Mouse (Mus musculus): ENCODE measurements around the gene Tnfsf9. TPM values are rescaled to one million over a fixed set of nuclear protein-coding genes. Genes with fewer than 3 reads are reported as not detected.
"Not testable (repeated sequence)": the region's sequence is repeated elsewhere in the genome, so short reads cannot be mapped to it uniquely, and the experiment has no call there.

Tnfsf9 gene
- total RNA-seq, 2 experiments from 2014 or later = 1.0 to 1.2 TPM

GRCm38 (mm10) chr17:57134021-57134420, 28.9 kb downstream of the Tnfsf9 start:
- not testable (repeated sequence) for DNase-seq (ENCODE audit: low spot score in 2 of 2)

DNA sequence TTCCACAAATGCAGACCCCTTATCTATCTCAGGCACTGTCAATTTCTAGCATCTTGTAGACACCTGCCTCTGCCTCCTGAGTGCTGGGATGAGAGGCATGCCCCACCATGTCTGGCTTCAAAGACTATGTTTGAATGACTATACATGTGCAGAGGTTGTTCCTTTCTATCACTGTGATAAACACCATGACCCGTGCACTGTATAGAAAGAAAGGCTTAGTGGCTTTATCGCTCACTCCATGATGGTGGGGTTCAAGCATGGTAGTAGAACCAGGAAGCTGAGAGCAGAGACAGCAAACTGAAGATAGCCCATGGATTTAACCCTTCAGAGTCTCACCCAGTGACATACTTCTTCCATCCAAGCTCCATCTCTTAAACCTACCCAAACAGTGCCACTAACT, 29.6 kb downstream of the Tnfsf9 start:
- no peak for DNase-seq (ENCODE audit: low spot score in 2 of 2)

DNA sequence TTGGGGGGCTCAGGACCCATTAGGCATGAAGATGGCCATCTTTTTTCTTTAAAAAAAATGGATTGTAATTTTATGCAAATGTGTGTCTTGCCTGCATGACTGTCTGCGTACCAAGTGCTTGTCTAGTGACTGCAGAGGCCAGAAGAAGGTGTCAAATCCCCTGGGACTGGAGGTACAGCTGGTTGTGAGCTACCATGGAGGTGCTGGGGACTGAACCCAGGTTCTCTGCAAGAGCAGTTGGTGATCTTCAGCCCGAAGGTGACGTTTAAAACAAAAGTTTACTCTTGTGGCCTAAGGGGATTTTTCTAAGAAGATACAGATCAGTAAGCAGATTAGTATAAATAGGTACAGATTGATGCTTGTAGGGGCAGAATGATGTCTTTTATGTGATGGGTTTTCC, 30.5 kb downstream of the Tnfsf9 start:
- DNase-seq (ENCODE audit: low spot score in 2 of 2) = no peak

DNA sequence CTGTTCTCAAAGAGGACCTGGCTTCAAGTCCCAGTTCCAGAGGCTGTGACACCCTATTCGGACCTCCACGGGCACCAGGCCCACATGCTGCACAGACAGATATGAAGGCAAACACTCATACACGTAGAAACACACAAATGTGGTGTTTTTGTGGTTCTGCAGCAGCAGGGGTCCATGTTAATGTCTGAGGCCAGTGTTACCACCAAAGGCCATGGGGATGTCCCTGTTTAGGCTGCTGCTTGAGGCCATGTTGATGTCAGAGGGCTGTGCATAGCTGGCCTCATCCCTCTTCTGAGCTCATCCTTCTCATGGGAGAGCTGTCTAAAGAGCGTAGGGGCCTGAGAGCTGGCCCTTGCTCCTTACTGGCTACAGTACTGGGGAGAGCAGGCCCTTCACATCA, 33.6 kb downstream of the Tnfsf9 start:
- no peak for DNase-seq (ENCODE audit: low spot score in 2 of 2)

- DNase-seq (ENCODE audit: low spot score in 2 of 2) = no peak
Observed at GRCm38 (mm10) chr17:57139708-57140107, 34.6 kb downstream of the Tnfsf9 start.

DNA sequence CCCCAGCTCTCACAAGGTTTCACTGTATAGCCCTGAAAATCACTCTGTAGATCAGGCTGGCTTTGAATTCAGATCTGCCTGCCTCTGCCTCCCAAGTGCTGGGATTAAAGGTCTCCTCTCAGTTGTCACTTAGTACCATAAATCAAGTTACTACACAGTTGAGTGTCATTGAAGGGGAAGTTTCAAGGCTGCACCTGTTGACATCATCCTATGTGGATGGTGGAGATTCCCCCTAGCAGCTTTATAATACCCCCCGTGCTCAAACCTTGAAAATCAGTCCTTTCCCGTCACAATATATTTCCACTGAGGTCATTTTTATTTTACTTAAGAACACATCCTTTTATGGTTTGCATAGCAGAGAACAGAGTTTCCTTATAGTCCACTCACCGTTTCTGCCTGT, 38.6 kb downstream of the Tnfsf9 start:
- DNase-seq (ENCODE audit: low spot score in 2 of 2) = no peak

DNA sequence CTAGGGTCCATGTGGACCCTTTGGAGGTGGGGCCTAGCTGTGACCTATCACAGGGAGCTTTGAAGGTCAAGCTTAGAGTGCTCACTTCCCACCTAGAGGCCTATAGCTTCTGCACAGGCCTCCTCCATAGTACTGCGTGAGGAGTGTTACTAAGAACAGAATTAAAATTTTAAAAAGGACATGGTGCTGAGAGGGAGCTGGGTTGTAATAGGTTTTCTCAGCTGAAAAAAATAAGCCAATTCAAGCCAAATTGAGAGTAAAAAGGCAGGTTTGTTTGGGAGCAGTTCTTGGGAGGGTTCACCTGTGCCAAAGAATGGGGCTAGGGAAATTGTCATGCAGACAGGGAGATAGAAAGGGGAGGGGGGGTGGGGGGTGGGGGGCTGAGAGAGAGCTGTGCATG, 40.0 kb downstream of the Tnfsf9 start:
- DNase-seq (ENCODE audit: low spot score in 2 of 2) = no peak

DNA sequence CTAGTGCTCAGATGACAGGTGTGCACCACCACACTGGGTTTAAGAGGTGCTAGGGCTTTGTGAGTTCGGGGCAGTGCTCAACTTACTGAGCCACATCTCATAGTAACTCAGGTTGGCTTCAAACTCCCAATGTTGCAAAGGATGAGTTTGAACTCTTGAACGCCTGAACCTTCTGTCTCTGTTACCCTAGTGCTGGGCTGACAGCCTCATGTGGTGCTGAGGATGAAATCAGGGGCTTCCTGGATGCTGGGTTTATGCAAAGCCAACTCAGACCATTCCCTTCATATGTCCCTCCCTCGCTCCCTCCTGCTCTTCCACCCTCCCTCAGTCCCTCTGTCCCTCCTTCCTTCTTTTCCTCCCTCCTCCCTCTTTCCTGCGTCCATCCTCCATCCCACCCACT, 43.2 kb downstream of the Tnfsf9 start:
- no peak for DNase-seq (ENCODE audit: low spot score in 2 of 2)

DNA sequence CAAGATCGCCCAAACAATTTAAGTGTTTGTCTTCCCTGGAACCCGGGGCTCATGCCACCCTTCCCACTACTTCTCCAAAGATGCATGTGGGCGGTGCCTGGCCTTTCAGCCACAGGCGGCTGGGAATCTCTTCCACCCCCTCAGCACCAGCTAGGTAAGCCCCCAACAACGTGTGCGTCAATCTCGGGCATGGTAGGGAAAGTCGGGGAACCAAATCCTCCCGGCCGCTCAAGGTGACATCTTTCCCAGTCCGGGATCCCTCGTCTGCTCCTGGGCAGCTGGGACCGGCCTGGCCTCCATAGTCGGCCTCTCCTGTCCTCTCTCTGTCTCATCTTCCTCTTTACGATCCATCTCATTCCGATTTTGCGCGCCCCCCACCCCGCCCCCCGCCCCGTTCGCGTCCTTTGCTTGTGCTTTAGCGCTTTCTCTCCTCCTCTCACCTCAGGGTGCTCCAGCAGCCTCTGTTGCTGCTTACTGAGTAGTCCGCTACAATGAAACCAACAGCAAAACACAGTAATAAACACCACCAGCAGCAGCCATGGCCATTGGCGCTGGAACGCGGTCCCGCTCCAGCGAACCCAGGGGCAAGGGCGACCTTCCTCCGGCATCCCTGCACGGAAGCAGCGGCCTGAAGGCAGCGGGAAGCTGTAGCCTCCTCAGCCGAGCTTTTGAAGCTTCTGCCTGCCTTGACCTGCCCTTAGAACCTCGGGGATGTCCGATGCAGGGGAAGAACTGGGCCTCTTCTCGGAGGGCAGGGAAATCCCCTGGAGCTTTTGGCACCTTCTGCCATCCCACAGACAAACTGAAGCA, 44.1 kb downstream of the Tnfsf9 start, which contains the start of gene Cd70:
Gene Cd70, minus strand, starts transcription at position 784 of the 810 bp plus-strand sequence.
- no peak for DNase-seq (ENCODE audit: low spot score in 2 of 2)

DNA sequence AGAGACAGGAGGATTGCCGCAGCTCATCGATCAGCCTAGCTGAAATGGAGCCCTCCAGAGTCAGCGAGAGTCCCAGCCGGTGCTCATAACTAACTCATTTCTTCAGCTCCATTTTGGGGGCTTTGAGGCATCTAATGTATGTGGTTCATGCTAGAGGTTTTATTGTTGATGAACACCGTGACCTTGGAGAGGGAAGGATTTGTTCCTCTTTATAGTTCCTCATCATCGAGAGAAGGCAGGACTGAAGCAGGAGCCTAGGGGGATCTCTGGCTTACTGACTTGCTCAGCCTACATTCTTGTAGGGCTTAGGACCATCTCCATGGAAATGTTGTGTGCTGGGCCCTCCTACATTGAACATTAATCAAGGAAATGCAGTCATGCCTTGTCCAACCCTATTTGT, 47.9 kb downstream of the Tnfsf9 start:
- DNase-seq (ENCODE audit: low spot score in 2 of 2) = no peak

GRCm38 (mm10) chr17:57153787-57154186, 48.7 kb downstream of the Tnfsf9 start:
- DNase-seq (ENCODE audit: low spot score in 2 of 2) = no peak

Other genes starting within 250 kb of the Tnfsf9 start
- not detected for gene Acsbg2, start 230.9 kb upstream of the Tnfsf9 start, total RNA-seq (2021)
- gene 1700061G19Rik, start 229.8 kb upstream of the Tnfsf9 start, total RNA-seq (2021) = under 1 TPM in 1 of 2 experiments, not detected in 1; 0.15 TPM
- 10 to 100 TPM; 96.2 to 98.2 TPM for gene Mllt1, start 169.9 kb upstream of the Tnfsf9 start, total RNA-seq (2021)
- gene Acer1, start 123.2 kb upstream of the Tnfsf9 start, total RNA-seq (2021) = not detected
- 10 to 100 TPM; 68.6 to 75.6 TPM for gene Clpp, start 115.0 kb upstream of the Tnfsf9 start, total RNA-seq (2021)
- gene Alkbh7, start 108.0 kb upstream of the Tnfsf9 start, total RNA-seq (2021) = 10 to 100 TPM; 25.8 to 27.6 TPM
- not detected for gene Pspn, start 105.3 kb upstream of the Tnfsf9 start, total RNA-seq (2021)
- gene Gtf2f1, start 94.0 kb upstream of the Tnfsf9 start, total RNA-seq (2021) = 10 to 100 TPM; 67.3 to 68.6 TPM
- gene Gm17949, start 93.9 kb upstream of the Tnfsf9 start, total RNA-seq (2021) = under 1 TPM; 0.37 to 0.38 TPM
- 100 to 1,000 TPM; 114 to 117 TPM for gene Khsrp, start 73.8 kb upstream of the Tnfsf9 start, total RNA-seq (2021)
- gene Slc25a41, start 63.7 kb upstream of the Tnfsf9 start, total RNA-seq (2021) = not detected
- gene Crb3, start 46.2 kb upstream of the Tnfsf9 start, total RNA-seq (2021) = 1 to 10 TPM in 1 of 2 experiments, under 1 TPM in 1; 0.71 to 1.2 TPM
- 100 to 1,000 TPM; 374 to 393 TPM for gene Slc25a23, start 45.5 kb upstream of the Tnfsf9 start, total RNA-seq (2021)
- 1 to 10 TPM; 1.1 to 1.4 TPM for gene Dennd1c, start 26.8 kb upstream of the Tnfsf9 start, total RNA-seq (2021)
- gene Tubb4a, start 17.5 kb upstream of the Tnfsf9 start, total RNA-seq (2021) = 100 to 1,000 TPM; 515 to 565 TPM
- under 1 TPM in 1 of 2 experiments, not detected in 1; 0.40 TPM for gene Cd70, start 44.5 kb downstream of the Tnfsf9 start, total RNA-seq (2021)
- not detected for gene Tnfsf14, start 88.9 kb downstream of the Tnfsf9 start, total RNA-seq (2021)
- gene C3, start 122.8 kb downstream of the Tnfsf9 start, total RNA-seq (2021) = 1 to 10 TPM; 1.9 to 2.5 TPM
- gene Gpr108, start 143.1 kb downstream of the Tnfsf9 start, total RNA-seq (2021) = 10 to 100 TPM; 26.7 to 27.1 TPM
- gene Trip10, start 144.1 kb downstream of the Tnfsf9 start, total RNA-seq (2021) = 1 to 10 TPM; 7.5 to 9.9 TPM
- gene Vav1, start 173.8 kb downstream of the Tnfsf9 start, total RNA-seq (2021) = 1 to 10 TPM; 3.9 to 4.2 TPM

All from layer of hippocampus, adult 18-20 months (tissue).